Mouse (Mus musculus): ENCODE results near the gene Mindy1. TPM values are rescaled to one million over a fixed set of nuclear protein-coding genes. Genes with fewer than 3 reads are reported as not detected.

The Mindy1 gene
- polyA plus RNA-seq, 1 experiment from 2014 or later, result 24.3 TPM

DNA sequence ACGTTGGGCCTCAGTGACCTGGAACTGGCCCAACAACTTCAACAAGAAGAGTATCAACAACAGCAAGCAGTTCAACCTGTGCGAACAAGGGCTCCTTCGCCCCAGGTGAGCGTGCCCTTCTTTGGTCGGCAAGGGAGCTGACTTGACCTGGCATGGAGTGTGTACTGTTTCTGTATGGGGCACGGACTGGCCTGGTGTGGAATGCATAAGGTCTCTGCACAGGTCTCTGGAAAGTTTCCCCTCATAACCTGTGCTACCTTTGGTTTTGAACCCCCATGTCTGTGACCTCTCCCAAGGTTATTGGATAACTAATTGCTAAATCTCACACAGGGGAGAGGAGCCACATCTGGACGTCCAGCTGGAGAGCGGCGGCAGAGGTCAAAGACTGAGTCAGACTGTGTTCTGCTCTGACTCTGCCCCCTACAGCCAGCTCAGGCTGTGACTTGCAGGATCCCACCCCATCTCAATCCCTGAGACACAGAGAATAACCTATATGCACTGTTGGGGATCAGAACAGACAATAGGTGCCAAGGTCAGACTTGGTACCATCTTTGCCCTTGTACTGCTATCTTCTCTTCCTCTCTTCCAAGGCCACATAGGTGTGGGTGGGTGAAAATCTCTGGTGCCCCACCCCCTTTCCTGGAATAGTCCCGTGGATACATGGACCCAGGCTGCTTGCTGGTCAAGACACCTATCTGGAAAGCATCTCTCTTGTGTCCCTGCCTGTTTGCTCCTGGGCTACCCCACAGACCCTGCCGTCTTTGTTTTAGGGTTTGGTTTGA is 14.4 kb downstream of the Mindy1 start:
- Histone ChIP-seq H3K4me3 (no peak overlapping the region), H3K9ac (no peak overlapping the region), H3K36me3 (peaks cover 62% of the 10 kb centered on the region), H3K27me3 (replicated peaks) (no peaks in the 10 kb centered on the region), H3K27ac (replicated peaks) (no peak overlapping the region), H3K4me1 (peaks cover 14% of the 10 kb centered on the region), H3K4me2 (0 out of 2 replicates have a peak overlapping the region, but pooled peaks have one; percentile 22), H3K9me3 (no peaks in the 10 kb centered on the region)
- ATAC-seq (ENCODE audit: extremely low read depth, insufficient number of reproducible peaks, low FRiP score, low TSS enrichment), result peak; percentile 23; the same call in 1 of the 2 replicates
- 75% methylated on average over 11 of the region's 11 CpGs for WGBS

DNA sequence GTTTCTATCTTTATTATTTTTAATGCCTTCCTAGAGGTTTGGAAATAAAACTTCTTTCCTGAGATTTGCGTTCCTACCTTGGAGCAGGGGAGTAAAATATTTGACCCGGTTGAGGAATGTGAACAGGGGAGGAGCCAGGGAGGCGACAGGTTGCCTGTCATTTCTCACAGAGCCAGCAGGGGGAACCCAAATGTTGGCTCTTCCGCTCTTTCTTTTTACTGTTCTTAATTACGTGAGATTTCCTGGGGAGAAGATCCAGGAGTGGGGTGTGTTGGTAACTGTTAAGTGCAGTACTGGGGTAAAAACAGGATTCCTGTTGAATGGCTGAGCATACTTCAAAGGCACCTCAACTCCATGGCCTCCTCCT is 14.9 kb downstream of the Mindy1 start:
- H3K4me2 ChIP-seq, result 0 out of 2 replicates have a peak overlapping the region, but pooled peaks have one; percentile 22
- H3K4me3 ChIP-seq, result no peak overlapping the region
- H3K36me3 ChIP-seq, result peaks cover 57% of the 10 kb centered on the region
- H3K27me3 ChIP-seq (replicated peaks), result no peaks in the 10 kb centered on the region
- ATAC-seq (ENCODE audit: extremely low read depth, insufficient number of reproducible peaks, low FRiP score, low TSS enrichment), result no peak
- peaks cover 14% of the 10 kb centered on the region for H3K4me1 ChIP-seq
- WGBS, result 11% methylated on average over 5 of the region's 5 CpGs
- H3K9ac ChIP-seq, result no peak overlapping the region
- no peak overlapping the region for H3K27ac ChIP-seq (replicated peaks)
- no peaks in the 10 kb centered on the region for H3K9me3 ChIP-seq

DNA sequence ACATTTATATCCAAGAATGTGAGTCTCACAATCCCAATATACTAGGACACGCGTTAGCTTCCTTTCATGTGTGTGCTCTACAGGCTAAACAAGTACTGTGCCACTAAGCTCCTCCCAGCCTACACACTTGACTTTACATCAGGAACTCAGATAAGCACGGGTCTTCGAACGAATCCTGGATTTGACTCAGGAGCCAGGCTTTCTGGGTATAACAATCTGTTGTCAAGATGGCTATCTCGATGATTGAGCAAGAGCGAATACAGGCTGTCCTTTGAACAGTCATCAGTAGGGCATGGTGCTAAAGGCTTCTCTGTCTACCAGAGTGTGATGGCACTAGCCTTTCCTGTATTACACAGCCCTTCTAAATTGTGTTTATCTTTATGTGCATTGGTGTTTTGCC is 16.9 kb downstream of the Mindy1 start:
- Histone ChIP-seq H3K9ac (no peak overlapping the region), H3K27me3 (replicated peaks) (no peaks in the 10 kb centered on the region), H3K4me2 (no peak overlapping the region), H3K4me3 (no peak overlapping the region), H3K9me3 (no peaks in the 10 kb centered on the region), H3K4me1 (peaks cover 14% of the 10 kb centered on the region), H3K27ac (replicated peaks) (no peak overlapping the region), H3K36me3 (peaks cover 39% of the 10 kb centered on the region)
- ATAC-seq (ENCODE audit: extremely low read depth, insufficient number of reproducible peaks, low FRiP score, low TSS enrichment), result no peak
- WGBS, result 57% methylated on average over 7 of the region's 7 CpGs

DNA sequence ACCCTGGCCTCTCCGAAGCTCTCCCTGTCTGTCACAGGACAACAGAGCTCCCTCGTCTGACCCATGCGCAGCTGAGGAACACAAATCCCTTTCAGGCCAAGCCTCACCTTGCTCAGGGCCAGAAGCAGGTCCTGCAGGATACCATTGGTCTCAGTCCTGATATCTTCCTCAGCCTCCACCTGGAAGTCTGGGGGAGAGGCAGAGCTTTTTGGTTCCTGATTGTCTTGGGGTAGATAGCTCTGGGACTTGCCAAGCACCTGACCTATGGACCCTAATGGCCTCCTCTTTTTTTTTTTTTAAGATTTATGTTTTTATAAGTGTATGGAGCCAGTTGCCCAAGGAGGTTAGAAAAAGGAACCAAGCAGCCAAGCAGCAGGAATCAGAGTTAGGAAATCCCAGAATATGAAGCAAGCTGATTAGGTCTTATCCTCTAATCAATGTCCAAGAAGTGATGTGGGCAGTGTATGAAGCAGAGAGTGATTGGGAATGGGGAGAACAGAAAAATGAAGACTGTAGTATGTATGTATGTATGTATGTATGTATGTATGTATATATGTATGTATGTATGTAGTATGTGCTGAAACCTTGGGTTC is 20.2 kb downstream of the Mindy1 start:
- ATAC-seq (ENCODE audit: extremely low read depth, insufficient number of reproducible peaks, low FRiP score, low TSS enrichment), result no peak
- Histone ChIP-seq H3K4me1 (peaks cover 8% of the 10 kb centered on the region), H3K36me3 (peaks cover 11% of the 10 kb centered on the region)

DNA sequence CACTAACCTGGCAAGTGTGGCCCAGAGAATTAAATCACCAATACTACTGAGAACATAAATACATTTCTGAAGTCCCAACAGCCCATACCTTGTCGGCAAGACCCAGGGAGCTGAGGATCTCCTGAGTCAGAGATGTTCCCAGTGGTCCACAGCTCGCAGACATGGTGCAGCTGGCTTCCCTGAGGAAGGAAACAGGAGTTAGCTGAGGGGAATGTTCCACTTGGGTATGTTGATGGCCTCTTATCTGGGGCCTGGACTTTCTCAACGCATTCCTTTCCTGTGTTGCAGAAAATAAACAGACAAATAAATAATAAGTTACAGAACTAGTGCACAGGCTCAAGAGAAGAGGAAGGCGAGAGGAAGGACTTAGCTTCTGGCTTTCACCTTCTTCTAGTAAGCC is 25.1 kb downstream of the Mindy1 start:
- H3K4me1 ChIP-seq, result peaks cover 10% of the 10 kb centered on the region
- no peak overlapping the region for H3K27ac ChIP-seq (replicated peaks)
- ATAC-seq (ENCODE audit: extremely low read depth, insufficient number of reproducible peaks, low FRiP score, low TSS enrichment), result no peak
- H3K9ac ChIP-seq, result no peak overlapping the region
- 38% methylated on average over 4 of the region's 4 CpGs for WGBS
- no peak overlapping the region for H3K4me3 ChIP-seq
- H3K36me3 ChIP-seq, result no peaks in the 10 kb centered on the region
- no peaks in the 10 kb centered on the region for H3K27me3 ChIP-seq (replicated peaks)
- no peaks in the 10 kb centered on the region for H3K9me3 ChIP-seq
- H3K4me2 ChIP-seq, result no peak overlapping the region

More for the DNA sequence above, 20.2 kb downstream of the Mindy1 start:
- Histone ChIP-seq H3K9ac (no peak overlapping the region), H3K4me3 (no peak overlapping the region), H3K4me2 (no peak overlapping the region), H3K27me3 (replicated peaks) (no peaks in the 10 kb centered on the region), H3K27ac (replicated peaks) (no peak overlapping the region), H3K9me3 (no peaks in the 10 kb centered on the region)
- 67% methylated on average over 3 of the region's 3 CpGs for WGBS

DNA sequence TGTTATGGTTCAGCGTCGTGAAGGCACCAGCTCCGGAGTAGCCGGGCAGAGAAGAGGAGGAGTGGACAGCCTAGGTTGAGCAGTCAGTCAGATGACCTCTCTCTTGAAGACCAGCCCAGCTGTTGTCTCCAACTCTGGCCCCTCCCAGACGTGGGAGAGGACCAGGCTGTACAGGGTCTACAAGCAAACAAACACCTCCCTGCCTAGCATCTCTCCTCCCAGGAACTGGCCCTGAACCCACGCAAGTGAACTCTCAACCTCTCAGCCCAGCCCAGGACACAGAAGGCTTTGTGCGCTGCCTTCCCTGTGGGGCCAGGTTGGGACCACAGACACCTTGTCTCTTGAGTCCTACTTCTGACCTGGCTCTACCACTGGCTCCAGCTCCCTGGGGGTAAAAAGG is 26.0 kb downstream of the Mindy1 start, which contains the start of gene Anxa9:
TSS of gene Anxa9 (minus strand) at position 77 of the 400 bp plus-strand sequence.
- Histone ChIP-seq H3K4me3 (no peak within 1 kb of the TSS), H3K27me3 (replicated peaks) (no peaks in the 10 kb centered on the region), H3K36me3 (no peaks in the 10 kb centered on the region), H3K27ac (replicated peaks) (no peak within 1 kb of the TSS), H3K9me3 (no peaks in the 10 kb centered on the region), H3K9ac (no peak within 1 kb of the TSS), H3K4me2 (no peak within 1 kb of the TSS), H3K4me1 (peaks cover 10% of the 10 kb centered on the region)
- 47% methylated on average over 7 of the region's 7 CpGs for WGBS
- 0 out of 2 replicates have a peak, but pooled peaks have one; percentile 17 for ATAC-seq (ENCODE audit: extremely low read depth, insufficient number of reproducible peaks, low FRiP score, low TSS enrichment)

DNA sequence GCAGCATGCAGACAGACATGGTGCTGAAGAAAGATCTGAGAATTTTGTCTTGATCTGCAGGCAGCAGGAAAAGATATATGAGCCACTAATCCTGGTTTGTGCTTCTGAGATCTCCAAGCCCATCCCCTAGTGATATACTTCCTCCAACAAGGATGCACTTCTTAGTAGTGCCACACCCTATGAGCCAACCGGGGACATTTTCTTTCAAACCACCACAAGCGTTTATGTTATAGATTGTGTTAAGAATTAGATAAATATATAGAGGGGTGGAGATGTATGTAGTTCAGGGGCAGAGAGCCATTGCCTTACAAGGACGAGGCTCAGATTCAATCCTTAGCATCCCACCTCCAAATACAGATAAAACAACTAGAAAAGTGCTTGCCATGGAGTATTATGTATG is 29.4 kb downstream of the Mindy1 start:
- no peak for ATAC-seq (ENCODE audit: extremely low read depth, insufficient number of reproducible peaks, low FRiP score, low TSS enrichment)
- H3K27me3 ChIP-seq (replicated peaks), result no peaks in the 10 kb centered on the region
- WGBS, result 58% methylated on average over 3 of the region's 3 CpGs
- no peaks in the 10 kb centered on the region for H3K9me3 ChIP-seq
- H3K4me2 ChIP-seq, result no peak overlapping the region
- H3K4me1 ChIP-seq, result peaks cover 28% of the 10 kb centered on the region
- H3K4me3 ChIP-seq, result no peak overlapping the region
- no peaks in the 10 kb centered on the region for H3K36me3 ChIP-seq
- H3K9ac ChIP-seq, result no peak overlapping the region
- H3K27ac ChIP-seq (replicated peaks), result no peak overlapping the region

DNA sequence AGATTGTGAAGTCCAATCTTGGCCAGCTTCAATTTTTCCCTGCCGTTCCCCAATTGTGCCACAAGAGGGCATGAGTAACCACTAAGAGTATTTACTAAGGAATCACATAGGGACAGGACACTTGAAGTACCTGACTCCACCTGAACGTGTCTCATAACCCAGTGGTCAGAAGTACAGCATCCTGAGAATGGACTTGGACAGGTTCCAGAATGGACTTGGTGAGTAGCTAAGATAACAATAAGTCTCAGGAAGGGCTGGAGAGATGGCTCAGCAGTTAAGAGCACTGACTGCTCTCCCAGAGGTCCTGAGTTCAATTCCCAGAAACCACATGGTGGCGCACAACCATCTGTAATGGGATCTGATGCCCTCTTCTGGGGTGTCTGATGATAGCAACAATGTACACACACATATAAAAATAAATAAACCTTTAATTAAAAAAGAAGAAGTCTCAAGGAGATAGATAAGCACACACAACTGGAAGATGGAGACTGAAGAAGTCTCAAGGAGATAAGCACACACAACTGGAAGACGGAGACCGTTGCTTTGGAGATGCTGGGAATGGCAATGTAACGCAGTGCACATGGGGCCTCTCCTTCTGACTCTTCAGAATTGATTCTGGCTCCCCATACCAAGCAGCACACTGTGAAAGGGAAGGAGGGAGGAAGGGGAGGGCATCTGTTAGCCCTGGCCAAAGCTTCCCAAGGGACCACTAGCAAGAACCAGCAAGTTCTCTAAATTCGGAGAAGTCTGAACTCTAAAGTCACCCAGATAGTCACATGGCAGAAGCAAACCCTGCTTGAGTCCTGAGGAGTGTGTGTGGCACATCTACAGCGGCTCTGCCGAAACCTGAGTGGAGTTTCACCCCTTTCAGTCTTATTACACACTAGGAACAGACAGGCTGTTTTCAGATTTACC is 30.1 kb downstream of the Mindy1 start:
- Histone ChIP-seq H3K4me2 (no peak overlapping the region), H3K27me3 (replicated peaks) (no peaks in the 10 kb centered on the region), H3K9me3 (no peaks in the 10 kb centered on the region), H3K27ac (replicated peaks) (no peak overlapping the region), H3K36me3 (no peaks in the 10 kb centered on the region), H3K9ac (no peak overlapping the region), H3K4me3 (no peak overlapping the region), H3K4me1 (peaks cover 31% of the 10 kb centered on the region)
- no peak for ATAC-seq (ENCODE audit: extremely low read depth, insufficient number of reproducible peaks, low FRiP score, low TSS enrichment)
- WGBS, result 63% methylated on average over 9 of the region's 9 CpGs

DNA sequence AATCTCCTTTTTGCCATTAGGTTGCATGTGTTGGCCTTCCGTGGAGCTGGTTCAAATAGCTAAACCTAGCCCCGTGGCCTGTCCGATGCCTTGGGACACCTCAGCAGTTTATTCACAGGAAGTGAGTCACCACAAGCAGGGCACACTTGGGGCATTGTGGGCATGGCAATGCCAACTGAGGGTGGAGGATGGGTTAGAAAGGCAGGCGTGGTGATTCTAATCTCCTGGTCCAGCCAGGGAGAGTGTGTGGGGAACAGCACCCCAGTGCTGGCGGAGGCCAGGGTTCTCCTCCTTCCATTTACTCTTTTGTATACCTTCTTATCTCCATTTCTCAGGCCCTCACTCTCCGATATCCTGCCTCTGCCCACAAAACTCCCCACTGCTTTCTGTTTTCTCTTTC is 31.5 kb downstream of the Mindy1 start:
- H3K27me3 ChIP-seq (replicated peaks), result no peaks in the 10 kb centered on the region
- H3K9me3 ChIP-seq, result no peaks in the 10 kb centered on the region
- WGBS, result 57% methylated on average over 6 of the region's 6 CpGs
- peaks cover 34% of the 10 kb centered on the region for H3K4me1 ChIP-seq
- no peak overlapping the region for H3K9ac ChIP-seq
- H3K4me3 ChIP-seq, result no peak overlapping the region
- H3K36me3 ChIP-seq, result no peaks in the 10 kb centered on the region
- ATAC-seq (ENCODE audit: extremely low read depth, insufficient number of reproducible peaks, low FRiP score, low TSS enrichment), result no peak
- H3K4me2 ChIP-seq, result no peak overlapping the region
- 0 out of 2 replicates have a peak overlapping the region, but pooled peaks have one; percentile 33 for H3K27ac ChIP-seq (replicated peaks)

DNA sequence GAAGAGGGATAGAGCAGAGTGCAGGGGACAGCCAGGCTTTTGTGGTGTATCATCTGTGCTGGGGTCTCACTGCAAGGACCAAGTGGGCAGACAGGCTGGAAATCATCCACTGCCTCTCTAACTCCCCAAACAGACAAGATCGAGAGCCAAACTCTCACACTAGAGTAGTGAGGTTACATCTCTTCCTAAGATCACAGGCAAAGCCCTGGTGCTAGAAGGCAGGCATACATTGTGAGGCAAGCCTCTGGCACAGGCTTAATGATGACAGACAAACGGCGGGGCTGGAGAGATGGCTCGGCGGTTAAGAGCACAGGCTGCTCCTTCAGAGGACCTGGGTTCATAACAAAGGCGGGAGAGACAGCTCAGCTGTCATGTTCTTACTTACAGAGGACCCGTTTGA is 32.3 kb downstream of the Mindy1 start:
- no peak overlapping the region for H3K27ac ChIP-seq (replicated peaks)
- H3K9me3 ChIP-seq, result no peaks in the 10 kb centered on the region
- 45% methylated on average over 7 of the region's 7 CpGs for WGBS
- H3K4me2 ChIP-seq, result no peak overlapping the region
- H3K36me3 ChIP-seq, result no peaks in the 10 kb centered on the region
- no peak overlapping the region for H3K4me3 ChIP-seq
- no peak for ATAC-seq (ENCODE audit: extremely low read depth, insufficient number of reproducible peaks, low FRiP score, low TSS enrichment)
- no peaks in the 10 kb centered on the region for H3K27me3 ChIP-seq (replicated peaks)
- peaks cover 43% of the 10 kb centered on the region for H3K4me1 ChIP-seq
- no peak overlapping the region for H3K9ac ChIP-seq

DNA sequence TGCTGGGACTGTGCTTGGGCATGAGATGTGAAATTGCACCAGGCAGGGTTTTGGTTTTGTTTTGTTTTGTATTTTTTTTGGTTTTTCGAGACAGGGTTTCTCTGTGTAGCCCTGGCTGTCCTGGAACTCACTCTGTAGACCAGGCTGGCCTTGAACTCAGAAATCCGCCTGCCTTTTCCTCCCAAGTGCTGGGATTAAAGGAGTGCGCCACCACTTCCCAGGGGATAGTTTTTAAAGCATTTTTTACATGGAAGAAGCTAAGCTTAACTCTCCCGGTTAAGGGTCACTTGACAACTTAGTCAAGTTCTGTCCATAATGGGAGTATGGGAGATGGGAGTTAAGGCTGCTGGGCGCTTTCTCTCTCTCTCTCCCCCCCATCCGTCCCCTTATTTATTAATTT is 32.9 kb downstream of the Mindy1 start:
- 0 out of 2 replicates have a peak overlapping the region, but pooled peaks have one; percentile 96 for H3K27ac ChIP-seq (replicated peaks)
- no peaks in the 10 kb centered on the region for H3K9me3 ChIP-seq
- no peak for ATAC-seq (ENCODE audit: extremely low read depth, insufficient number of reproducible peaks, low FRiP score, low TSS enrichment)
- H3K27me3 ChIP-seq (replicated peaks), result no peaks in the 10 kb centered on the region
- no peaks in the 10 kb centered on the region; the same call in 1 of the 2 replicates for H3K36me3 ChIP-seq
- H3K4me2 ChIP-seq, result peak overlapping the region; percentile 88
- H3K4me1 ChIP-seq, result peaks cover 49% of the 10 kb centered on the region
- 63% methylated on average over 6 of the region's 6 CpGs for WGBS
- peak overlapping the region; percentile 97 for H3K9ac ChIP-seq
- H3K4me3 ChIP-seq, result peak overlapping the region; percentile 79
